Mouse (Mus musculus) forebrain, embryonic 12.5 days (tissue): ENCODE measurements around the gene Parp3. TPM values are rescaled to one million over a fixed set of nuclear protein-coding genes. Genes with fewer than 3 reads are reported as not detected.

ENCODE experiments used
- ATAC-seq: fragments of 200-750 bp; cut with Nextera tagmentation; 2 replicates; pipeline ENCODE4 v1.8.0; 2017; ENCODE audit warnings: moderate TSS enrichment; ENCODE audit not compliant: low FRiP score
- H3K27ac ChIP-seq: fragments of 300-500 bp; sonication (generic); 2 replicates; pipeline ENCODE4 v1.5.1; 2016; ENCODE audit warnings: mild to moderate bottlenecking
- H3K27me3 ChIP-seq: fragments of 300-500 bp; sonication (generic); 2 replicates; pipeline ENCODE4 v1.6.1; 2016; ENCODE audit warnings: mild to moderate bottlenecking
- H3K36me3 ChIP-seq: fragments of 300-500 bp; sonication (generic); replicated peaks from 2 replicates; pipeline ENCODE4 v1.6.1; 2016; ENCODE audit warnings: mild to moderate bottlenecking
- H3K4me1 ChIP-seq: fragments of 300-500 bp; sonication (generic); 2 replicates; pipeline ENCODE4 v1.6.1; 2016
- H3K4me2 ChIP-seq: fragments of 300-500 bp; sonication (generic); 2 replicates; pipeline ENCODE4 v1.6.1; 2016; ENCODE audit warnings: mild to moderate bottlenecking, moderate library complexity
- H3K4me3 ChIP-seq: fragments of 300-500 bp; sonication (generic); replicated peaks from 2 replicates; pipeline ENCODE4 v1.5.1; 2016; ENCODE audit warnings: mild to moderate bottlenecking
- H3K9ac ChIP-seq: fragments of 300-500 bp; sonication (generic); 2 replicates; pipeline ENCODE4 v1.6.1; 2016; ENCODE audit warnings: mild to moderate bottlenecking
- H3K9me3 ChIP-seq: fragments of 300-500 bp; sonication (generic); 2 replicates; pipeline ENCODE4 v1.6.1; 2016
- WGBS: fragments of 180-500 bp; shearing (Covaris S2); methylation state at CpG from one replicate; pipeline ENCODE4 v1.1.7; 2016; 5-methylcytosine and 5-hydroxymethylcytosine counted together
- polyA plus RNA-seq: library from polyadenylated mRNA; unstranded; fragments of >200 nt; fragmentation: Nextera tagmentation; extraction: Ambion mirVana; gene quantifications from 2 replicates; pipeline ENCODE4 v1.2.1, GENCODE M21; 2016

Parp3 gene
- polyA plus RNA-seq, 1 experiment from 2014 or later: 0.83 TPM

DNA sequence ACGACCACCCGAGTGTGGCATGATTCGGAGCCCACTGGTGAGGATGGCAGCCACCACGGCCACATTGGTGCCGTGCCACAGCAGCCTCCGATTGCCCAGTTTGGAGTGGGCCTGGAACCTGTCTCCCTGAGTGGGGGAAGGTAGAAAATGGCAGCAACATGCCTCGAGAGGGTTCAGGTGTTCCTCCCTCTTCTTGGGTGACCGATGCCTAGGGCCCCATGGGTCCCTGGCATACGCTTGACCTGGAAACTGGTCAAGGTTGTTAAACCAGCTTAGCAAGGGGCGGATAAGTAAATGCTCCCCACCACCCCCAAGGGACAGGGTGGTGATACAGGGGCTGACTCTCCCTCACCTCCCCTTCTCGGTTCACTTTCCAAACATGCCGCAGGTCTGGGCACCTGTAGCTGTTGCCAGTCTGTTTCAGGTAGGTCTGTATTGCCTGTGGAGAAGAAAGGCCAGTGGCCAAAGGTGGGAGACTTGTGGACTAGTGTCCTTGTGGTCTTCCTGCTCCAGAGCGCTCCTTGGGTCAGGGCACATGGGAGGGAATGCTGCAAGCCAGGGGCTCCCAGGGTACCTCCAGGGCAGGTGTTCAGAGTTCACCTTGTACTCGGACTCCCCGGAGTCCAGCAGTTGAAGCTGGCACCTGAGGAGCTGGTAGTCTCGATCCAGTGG, 3.5 kb downstream of the Parp3 start:
- peaks cover 14% of the 10 kb centered on the region; the same call in 1 of the 2 replicates for H3K27me3 ChIP-seq
- H3K4me3 ChIP-seq: no peak overlapping the region
- no peaks in the 10 kb centered on the region for H3K36me3 ChIP-seq
- ATAC-seq: no peak
- no peak overlapping the region for H3K9ac ChIP-seq
- no peak overlapping the region for H3K27ac ChIP-seq
- 88% methylated on average over 16 of the region's 16 CpGs for WGBS
- no peaks in the 10 kb centered on the region for H3K9me3 ChIP-seq
- peaks cover 40% of the 10 kb centered on the region for H3K4me1 ChIP-seq
- no peak overlapping the region for H3K4me2 ChIP-seq

DNA sequence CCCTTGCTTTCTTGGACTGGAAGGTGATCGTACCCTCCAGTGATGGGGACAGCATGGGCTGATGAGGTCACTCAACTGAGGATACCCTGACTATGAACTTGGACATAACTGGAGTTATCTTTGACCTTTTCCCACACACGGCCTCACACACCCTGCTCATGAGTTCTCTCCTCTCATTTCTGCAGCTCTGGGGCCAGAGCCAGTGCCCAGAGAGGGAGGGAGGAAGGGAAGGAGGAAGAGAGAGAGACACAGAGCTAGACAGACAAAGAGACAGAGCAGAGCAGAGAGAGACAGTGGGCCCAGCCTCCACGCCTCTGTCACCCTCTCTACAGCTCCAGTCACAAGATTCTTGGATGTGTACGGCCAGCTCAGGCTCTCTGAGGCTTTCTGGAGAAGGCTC, 4.4 kb downstream of the Parp3 start:
- Histone ChIP-seq H3K9ac (no peak overlapping the region), H3K4me1 (peaks cover 32% of the 10 kb centered on the region), H3K4me3 (no peak overlapping the region), H3K9me3 (no peaks in the 10 kb centered on the region), H3K36me3 (no peaks in the 10 kb centered on the region), H3K4me2 (no peak overlapping the region), H3K27me3 (peaks cover 14% of the 10 kb centered on the region; the same call in 1 of the 2 replicates), H3K27ac (no peak overlapping the region)
- 73% methylated on average over 4 of the region's 4 CpGs for WGBS
- ATAC-seq: no peak

DNA sequence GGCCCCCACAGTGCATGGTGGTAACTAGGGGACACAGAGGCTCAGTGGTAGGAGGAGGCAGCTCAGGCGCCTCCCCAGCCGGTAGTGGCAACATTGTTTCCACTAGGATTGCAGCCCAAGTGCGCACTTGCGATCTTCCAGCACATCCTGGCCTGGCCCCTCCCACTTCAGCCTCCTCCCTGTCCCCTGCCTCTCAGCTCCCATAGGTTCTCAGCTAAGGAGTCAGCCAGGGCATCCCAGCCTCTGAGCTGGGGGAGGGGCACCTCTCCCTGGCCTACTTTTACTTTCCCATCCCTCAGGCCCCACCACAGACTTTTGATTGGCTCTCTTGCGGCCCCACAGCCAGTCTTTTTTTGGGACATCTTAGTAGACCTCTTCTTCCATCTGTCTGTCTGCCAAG, 4.9 kb downstream of the Parp3 start:
- peaks cover 14% of the 10 kb centered on the region; the same call in 1 of the 2 replicates for H3K27me3 ChIP-seq
- ATAC-seq: no peak
- no peak overlapping the region for H3K27ac ChIP-seq
- H3K4me3 ChIP-seq: no peak overlapping the region
- no peaks in the 10 kb centered on the region for H3K36me3 ChIP-seq
- peaks cover 32% of the 10 kb centered on the region for H3K4me1 ChIP-seq
- no peak overlapping the region for H3K4me2 ChIP-seq
- H3K9ac ChIP-seq: no peak overlapping the region; the same call in 1 of the 2 replicates
- H3K9me3 ChIP-seq: no peaks in the 10 kb centered on the region
- 22% methylated on average over 5 of the region's 5 CpGs for WGBS

DNA sequence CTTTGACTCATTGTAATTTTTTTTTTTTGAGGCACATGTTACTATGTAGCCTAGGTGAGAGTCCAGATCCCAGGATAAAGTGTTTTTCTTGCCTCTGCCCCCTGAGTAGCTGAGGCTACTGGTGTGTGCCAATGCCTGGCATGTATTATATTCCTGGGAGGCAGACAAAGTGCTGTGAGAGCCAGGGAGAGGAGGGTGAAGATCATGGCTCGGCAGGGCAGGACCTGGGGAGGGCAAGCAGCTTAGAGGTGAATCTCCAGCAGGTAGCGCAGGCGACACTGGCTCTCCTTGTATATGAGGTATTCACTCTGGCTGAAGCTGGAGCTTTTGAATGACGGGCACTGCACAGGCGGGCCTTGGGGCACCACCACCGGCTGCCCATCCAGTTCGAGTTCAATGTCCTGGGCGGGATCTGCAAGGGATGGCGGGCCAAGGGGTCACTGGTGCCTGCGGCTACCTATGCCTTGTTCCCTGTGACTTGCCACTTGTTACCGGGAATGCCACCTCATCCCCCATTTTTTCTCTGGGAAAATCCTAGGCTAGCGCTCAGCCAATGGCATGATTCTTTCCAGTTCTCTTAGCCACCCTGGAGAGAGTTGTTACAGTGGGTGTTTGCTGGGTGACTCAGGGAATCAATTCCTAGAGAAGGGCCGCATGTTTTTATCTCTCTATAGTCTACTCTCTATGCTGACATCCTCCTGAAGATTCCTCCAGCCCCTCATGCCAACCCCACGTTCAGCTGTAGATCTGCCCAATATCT, 5.6 kb downstream of the Parp3 start:
- Histone ChIP-seq H3K4me3 (no peak overlapping the region), H3K36me3 (no peaks in the 10 kb centered on the region), H3K4me2 (no peak overlapping the region)

DNA sequence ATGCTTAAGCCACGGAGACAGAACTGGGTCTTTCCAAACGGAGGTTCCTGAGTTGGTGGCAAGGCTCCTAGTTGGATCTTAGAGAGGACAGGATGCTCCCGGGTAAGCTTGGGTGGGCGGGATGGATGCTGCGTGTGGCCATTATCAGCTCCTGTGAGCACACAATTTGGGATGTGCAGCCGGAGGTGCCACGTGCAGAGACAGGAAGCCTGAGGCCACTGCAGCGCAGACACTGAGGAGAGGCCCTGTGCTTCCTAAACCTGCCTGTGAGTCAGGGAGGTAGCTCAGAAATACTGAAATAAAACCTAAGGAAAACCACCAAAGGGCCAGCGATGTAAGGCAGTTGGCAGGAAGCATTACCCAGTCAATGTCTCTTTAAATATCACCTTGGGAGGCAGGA, 7.0 kb downstream of the Parp3 start:
- H3K9ac ChIP-seq: no peak overlapping the region
- ATAC-seq: no peak
- H3K27ac ChIP-seq: no peak overlapping the region
- H3K36me3 ChIP-seq: peaks cover 7% of the 10 kb centered on the region
- 72% methylated on average over 9 of the region's 9 CpGs for WGBS
- H3K9me3 ChIP-seq: no peaks in the 10 kb centered on the region
- H3K27me3 ChIP-seq: peaks cover 16% of the 10 kb centered on the region; the same call in 1 of the 2 replicates
- H3K4me1 ChIP-seq: peaks cover 33% of the 10 kb centered on the region
- H3K4me3 ChIP-seq: no peak overlapping the region
- no peak overlapping the region for H3K4me2 ChIP-seq

More for the DNA sequence above, 5.6 kb downstream of the Parp3 start:
- no peak for ATAC-seq
- WGBS: 67% methylated on average over 14 of the region's 14 CpGs
- Histone ChIP-seq H3K27ac (no peak overlapping the region), H3K9ac (no peak overlapping the region; the same call in 1 of the 2 replicates), H3K4me1 (peaks cover 27% of the 10 kb centered on the region), H3K9me3 (no peaks in the 10 kb centered on the region), H3K27me3 (peaks cover 14% of the 10 kb centered on the region; the same call in 1 of the 2 replicates)

DNA sequence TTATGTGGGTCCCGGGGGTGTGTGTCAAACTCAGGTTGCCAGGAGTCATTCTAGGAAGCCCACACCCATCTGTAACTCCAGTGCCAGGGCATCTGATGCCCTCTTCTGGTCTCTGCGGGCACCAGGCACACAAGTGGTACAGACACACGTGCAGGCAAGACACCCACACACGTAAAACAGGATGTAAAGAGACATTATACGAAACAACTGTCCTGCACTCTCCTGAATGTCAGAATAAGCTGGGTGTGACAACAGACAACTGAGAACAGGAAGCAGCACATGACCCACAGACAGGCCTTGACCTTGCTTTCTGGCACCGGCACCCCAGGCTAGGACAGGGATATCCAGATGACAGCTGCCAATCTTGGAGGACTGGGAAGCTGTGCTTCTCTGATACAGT, 7.4 kb downstream of the Parp3 start:
- ATAC-seq: no peak
- Histone ChIP-seq H3K4me1 (peaks cover 33% of the 10 kb centered on the region), H3K9ac (no peak overlapping the region), H3K9me3 (no peaks in the 10 kb centered on the region), H3K27ac (no peak overlapping the region), H3K27me3 (peaks cover 16% of the 10 kb centered on the region; the same call in 1 of the 2 replicates), H3K4me2 (no peak overlapping the region), H3K36me3 (peaks cover 10% of the 10 kb centered on the region), H3K4me3 (no peak overlapping the region)
- 86% methylated on average over 6 of the region's 6 CpGs for WGBS

DNA sequence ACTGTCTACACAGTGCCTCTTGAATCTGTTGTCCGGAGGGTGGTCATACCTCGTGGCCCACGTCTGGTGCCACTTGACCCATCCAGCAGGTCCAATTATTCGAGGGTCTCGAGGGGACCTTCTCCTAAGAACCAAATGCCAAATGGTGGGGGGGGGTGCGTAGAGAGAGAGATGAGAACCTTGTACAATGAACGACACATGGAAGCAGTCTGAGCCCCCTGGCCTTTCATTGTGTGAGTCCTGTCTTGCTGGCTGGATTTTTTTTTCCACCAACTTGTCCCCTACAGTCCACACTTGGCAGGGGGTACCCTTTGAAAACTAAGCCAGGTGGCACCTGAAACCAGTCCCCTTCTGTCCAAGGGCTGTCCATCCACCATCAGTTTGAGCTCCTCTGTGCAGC, 9.0 kb downstream of the Parp3 start:
- Histone ChIP-seq H3K27ac (no peak overlapping the region), H3K36me3 (peaks cover 25% of the 10 kb centered on the region), H3K9me3 (no peaks in the 10 kb centered on the region), H3K27me3 (peaks cover 19% of the 10 kb centered on the region), H3K4me1 (peaks cover 34% of the 10 kb centered on the region), H3K9ac (no peak overlapping the region), H3K4me3 (no peak overlapping the region), H3K4me2 (no peak overlapping the region)
- WGBS: 89% methylated on average over 7 of the region's 7 CpGs
- no peak for ATAC-seq

DNA sequence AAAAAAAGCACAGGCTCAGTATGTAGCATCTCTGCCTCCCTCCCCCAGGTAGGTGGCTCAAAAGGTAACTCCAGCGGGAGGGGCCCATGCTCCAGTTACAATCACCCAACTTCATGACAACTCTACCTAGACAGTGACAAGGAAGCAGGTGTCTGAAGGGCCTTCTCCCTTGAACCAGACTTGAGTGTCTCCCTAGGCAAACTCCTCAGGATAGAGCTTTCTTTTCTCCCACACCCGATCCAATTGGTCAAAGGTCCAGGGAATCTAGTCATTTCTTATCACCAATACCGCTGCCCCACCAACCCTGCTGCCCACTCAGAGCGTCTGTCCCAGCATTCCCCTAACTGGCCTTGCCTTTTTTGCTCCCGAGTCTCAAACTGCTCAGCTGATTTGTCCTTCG, 10.0 kb downstream of the Parp3 start:
- H3K27me3 ChIP-seq: peaks cover 20% of the 10 kb centered on the region
- WGBS: 94% methylated on average over 6 of the region's 6 CpGs
- H3K4me1 ChIP-seq: peaks cover 26% of the 10 kb centered on the region

DNA sequence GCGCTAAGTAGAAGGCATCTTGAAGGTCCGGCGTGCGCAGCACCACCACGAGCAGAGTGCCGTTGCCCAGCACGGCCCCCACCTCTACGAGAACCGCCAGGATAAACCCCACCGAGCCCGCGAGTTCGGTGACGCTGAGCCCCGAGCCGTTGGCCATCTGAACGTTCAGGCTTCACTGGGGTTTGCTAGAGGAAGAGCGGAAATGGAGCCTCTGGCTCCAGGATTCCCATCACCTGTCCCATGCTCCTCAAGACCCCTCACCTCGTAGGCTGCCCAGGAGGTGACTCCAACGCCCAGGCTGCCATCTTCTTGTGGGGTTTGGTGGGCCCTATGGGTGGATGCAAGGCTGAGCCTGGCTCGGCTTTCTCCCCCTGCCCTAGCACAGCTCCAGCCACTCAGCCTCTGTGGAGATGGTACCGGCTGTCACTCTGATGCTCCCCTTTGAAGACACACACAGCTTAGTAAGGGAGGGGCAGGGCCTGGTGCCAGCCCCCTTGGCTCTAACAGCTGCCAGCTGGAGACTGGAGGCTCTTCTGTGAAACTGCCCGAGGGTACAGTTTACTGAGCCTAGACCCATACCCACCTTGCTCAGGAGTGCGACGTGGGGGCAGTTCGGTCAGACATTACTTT, 11.1 kb downstream of the Parp3 start, which contains the start of gene Gpr62:
Gene Gpr62, minus strand, starts transcription at position 368 of the 630 bp plus-strand sequence.
- peak within 1 kb of the TSS; percentile 84 for H3K4me2 ChIP-seq
- peak within 1 kb of the TSS; percentile 46 for H3K4me3 ChIP-seq
- no peaks in the 10 kb centered on the region for H3K9me3 ChIP-seq
- peak within 1 kb of the TSS; percentile 66 for H3K9ac ChIP-seq
- peaks cover 19% of the 10 kb centered on the region for H3K27me3 ChIP-seq
- H3K4me1 ChIP-seq: peaks cover 25% of the 10 kb centered on the region
- ATAC-seq: peak; percentile 16
- WGBS: 32% methylated on average over 26 of the region's 26 CpGs
- peak within 1 kb of the TSS; percentile 67 for H3K27ac ChIP-seq
- H3K36me3 ChIP-seq: peaks cover 45% of the 10 kb centered on the region

More for the DNA sequence above, 10.0 kb downstream of the Parp3 start:
- Histone ChIP-seq H3K9me3 (no peaks in the 10 kb centered on the region), H3K36me3 (peaks cover 35% of the 10 kb centered on the region), H3K27ac (no peak overlapping the region), H3K4me3 (no peak overlapping the region), H3K4me2 (no peak overlapping the region), H3K9ac (no peak overlapping the region)
- no peak for ATAC-seq

DNA sequence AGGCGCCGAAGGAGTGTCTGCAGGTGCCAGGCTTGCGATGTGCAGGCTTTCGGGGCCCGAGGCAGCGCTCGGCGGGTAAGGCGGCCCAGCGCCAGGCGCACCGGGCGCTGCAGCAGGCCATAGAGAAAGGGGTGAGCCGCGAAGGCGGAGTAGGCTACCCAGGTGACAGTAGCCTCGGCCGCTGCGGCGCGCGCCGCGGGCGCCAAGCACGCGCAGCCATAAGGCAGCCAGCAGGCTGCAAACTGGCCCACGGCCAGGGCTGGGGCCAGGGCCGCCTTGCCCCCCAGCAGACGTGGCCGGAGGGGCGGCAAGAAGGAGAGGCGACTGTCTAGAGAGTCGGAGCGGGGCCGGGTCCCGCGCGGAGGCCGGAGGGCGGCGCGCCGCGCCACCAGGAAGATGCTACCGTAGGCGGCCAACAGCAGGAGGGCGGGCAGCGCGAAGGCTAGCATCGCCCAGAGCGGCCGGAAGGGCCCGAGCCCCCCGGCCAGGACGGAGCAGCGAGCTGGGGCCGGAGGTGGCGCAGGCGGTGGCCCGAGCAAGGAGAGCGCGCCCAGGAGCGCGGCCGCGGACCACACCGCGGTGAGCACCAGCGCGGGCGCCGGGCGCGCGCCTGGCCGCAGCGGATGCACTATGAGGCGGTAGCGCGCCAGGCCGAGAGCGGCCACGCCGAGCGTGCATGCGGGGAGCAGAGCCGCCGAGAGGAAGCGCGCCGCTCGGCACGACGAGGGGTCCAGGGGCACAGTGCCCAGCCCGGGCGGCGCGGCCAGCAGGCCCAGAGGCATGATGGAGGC, 11.8 kb downstream of the Parp3 start:
- Histone ChIP-seq H3K4me1 (peaks cover 33% of the 10 kb centered on the region), H3K4me2 (peak overlapping the region; percentile 84), H3K27ac (peak overlapping the region; percentile 67), H3K9me3 (no peaks in the 10 kb centered on the region), H3K36me3 (peaks cover 53% of the 10 kb centered on the region), H3K4me3 (peak overlapping the region; percentile 46), H3K27me3 (peaks cover 19% of the 10 kb centered on the region), H3K9ac (peak overlapping the region; percentile 66)
- peak; percentile 76 for ATAC-seq
- 1% methylated on average over 93 of the region's 99 CpGs for WGBS

DNA sequence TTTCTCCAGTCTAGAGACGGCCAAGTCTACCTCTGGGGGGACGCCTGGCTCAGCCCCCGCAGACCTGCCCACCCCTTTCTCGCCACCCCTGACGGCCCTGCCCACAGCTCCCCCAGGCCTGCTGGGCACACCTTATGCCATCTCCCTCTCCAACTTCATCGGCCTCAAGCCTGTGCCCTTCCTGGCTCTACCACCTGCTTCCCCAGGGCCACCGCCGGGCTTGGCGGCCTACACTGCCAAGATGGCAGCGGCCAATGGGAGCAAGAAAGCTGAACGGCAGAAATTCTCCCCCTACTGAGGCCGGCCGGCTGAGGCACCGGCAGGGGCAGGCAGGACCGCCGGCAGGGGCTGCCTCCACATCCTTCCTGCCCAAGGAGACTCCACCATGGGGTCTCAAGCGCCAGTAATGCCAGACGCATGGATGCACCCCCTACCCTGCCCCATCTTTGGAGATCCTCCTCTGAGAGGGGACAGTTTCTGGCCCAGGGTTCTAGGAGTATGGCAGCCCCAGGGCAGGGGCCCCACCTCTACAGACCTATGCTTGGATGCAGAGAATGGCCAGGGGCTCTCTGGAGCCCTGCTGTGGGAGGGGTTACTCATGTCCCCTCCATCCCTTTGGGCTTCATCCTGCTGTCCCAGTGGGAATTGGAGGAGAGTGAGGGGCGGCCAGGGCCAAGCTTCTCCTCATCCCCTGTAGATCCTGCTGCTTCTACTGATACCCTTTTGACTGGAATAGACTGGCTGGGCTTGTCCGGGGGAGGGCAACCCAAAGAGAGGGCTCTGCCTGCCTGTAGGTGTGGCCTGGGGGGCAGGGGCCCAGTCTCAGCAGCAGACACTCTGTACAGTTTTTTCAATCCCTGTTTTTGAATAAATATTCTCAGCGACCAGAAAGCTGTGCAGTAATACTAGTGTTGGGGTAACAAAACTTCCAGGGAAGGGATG, 13.4 kb downstream of the Parp3 start:
- H3K9ac ChIP-seq: no peak overlapping the region
- no peak overlapping the region for H3K4me2 ChIP-seq
- 80% methylated on average over 21 of the region's 21 CpGs for WGBS
- no peak overlapping the region for H3K4me3 ChIP-seq
- H3K36me3 ChIP-seq: peaks cover 63% of the 10 kb centered on the region
- H3K4me1 ChIP-seq: peaks cover 47% of the 10 kb centered on the region
- H3K27ac ChIP-seq: no peak overlapping the region
- ATAC-seq: no peak
- peaks cover 19% of the 10 kb centered on the region for H3K27me3 ChIP-seq
- no peaks in the 10 kb centered on the region for H3K9me3 ChIP-seq
